Mouse (Mus musculus) testis, adult 10 weeks (tissue): ENCODE data around the gene Tigit. TPM values are rescaled to one million over a fixed set of nuclear protein-coding genes. Genes with fewer than 3 reads are reported as not detected.

Experiments used
- polyA plus RNA-seq: library from polyadenylated mRNA; stranded (reverse); fragments of 350-450 nt; fragmentation: Illumina TruSeq; extraction: RNeasy Lipid Tissue Mini Kit (QIAGEN cat#74804); gene quantifications from one replicate; pipeline ENCODE4 v1.2.3, GENCODE M21; 2014; ENCODE audit warnings: low read depth, low replicate concordance

The Tigit gene
- polyA plus RNA-seq = not detected

DNA sequence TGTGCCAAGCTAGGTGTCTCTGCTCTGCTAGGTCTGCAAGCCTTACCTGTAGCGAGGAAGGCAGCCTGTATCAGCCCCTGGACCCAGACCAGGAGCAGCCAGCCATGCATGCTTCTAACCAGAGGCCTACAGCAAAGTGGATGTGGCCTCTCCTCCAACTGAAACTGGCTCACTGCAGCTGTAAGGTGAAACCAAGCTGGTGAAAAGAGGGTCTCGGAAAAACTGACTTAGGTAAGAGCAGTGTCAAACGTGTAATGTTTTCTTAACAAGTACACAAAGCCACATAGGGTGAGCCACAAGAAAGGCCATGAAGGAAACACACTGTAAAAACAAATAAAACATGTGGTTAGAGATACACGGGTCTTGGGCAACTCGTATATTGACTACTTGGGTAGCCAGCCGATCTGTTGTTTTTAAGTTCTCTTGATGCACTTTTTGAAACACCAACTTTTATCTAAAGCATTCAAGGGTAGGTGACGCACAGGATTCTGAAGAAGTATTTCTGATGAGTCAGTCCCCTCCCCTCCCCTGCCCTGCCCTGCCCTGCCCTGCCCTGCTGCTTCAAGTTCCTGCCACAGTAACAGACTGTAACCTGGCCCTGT, at the start of gene Tigit:
Gene Tigit (minus strand): TSS at position 169 of the 602 bp plus-strand sequence.

Other genes with a start within 250 kb of the Tigit start
- not detected for gene Drd3, start 89.9 kb upstream of the Tigit start, polyA plus RNA-seq
- gene Ccdc191, start 225.7 kb upstream of the Tigit start, polyA plus RNA-seq = 39.5 TPM